Mouse (Mus musculus) liver, postnatal 0 days (tissue): ENCODE data around the gene Rhof.

ENCODE experiments used
- CTCF ChIP-seq: sonication (generic); IDR thresholded peaks from 2 replicates; pipeline ENCODE4 v1.5.1; 2016; ENCODE audit warnings: antibody characterized with exemption, low read depth
- EP300 ChIP-seq: IDR thresholded peaks from 2 replicates; pipeline ENCODE4 v1.6.1; 2016; ENCODE audit warnings: antibody characterized with exemption, low read depth, mild to moderate bottlenecking

DNA sequence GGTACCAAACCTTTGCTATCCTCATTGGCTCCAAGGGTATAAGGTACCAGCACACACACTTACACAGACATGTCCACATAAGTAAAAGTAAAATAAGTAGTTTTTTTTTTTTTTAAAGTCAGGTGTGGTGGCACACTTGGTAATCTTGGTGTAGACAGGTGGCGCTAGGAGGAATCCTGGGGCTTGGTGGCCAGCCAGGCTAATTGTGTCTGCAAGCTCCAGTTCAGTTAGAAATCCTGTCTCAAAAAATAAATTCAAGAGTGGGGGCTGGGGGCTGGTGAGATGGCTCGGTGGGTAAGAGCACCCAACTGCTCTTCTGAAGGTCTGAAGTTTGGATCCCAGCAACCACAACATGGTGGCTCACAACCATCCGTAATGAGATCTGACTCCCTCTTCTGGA is 69.4 kb downstream of the Rhof start:
- TF ChIP-seq CTCF, result 0 out of 2 replicates have a peak, but pooled peaks have one; percentile 4
- no peak for TF ChIP-seq EP300
